Mouse (Mus musculus) midbrain, embryonic 11.5 days (tissue): ENCODE measurements at regions not wholly inside any gene's neighbourhood (a gene's known extent, or its start where the extent isn't known, plus 50 kb on each side); places are given as distances from the start of the nearest gene placed in this dataset.
A peak's percentile ranks its signal among the peaks of the same experiment; 100 is the strongest.

Experiments
- ATAC-seq: fragments of 200-750 bp; cut with Nextera tagmentation; 2 replicates; pipeline ENCODE4 v1.8.0; 2017; ENCODE audit warnings: moderate TSS enrichment, moderate library complexity; ENCODE audit not compliant: low FRiP score
- DNase-seq: peaks from one replicate; pipeline ENCODE4 v3.0.0; 2015; ENCODE audit warnings: low spot score; ENCODE audit errors: missing footprints
- H3K27ac ChIP-seq: fragments of 300-500 bp; sonication (generic); 2 replicates; pipeline ENCODE4 v1.5.1; 2014; ENCODE audit warnings: low read depth, low read length
- H3K27me3 ChIP-seq: fragments of 300-500 bp; sonication (generic); 2 replicates; pipeline ENCODE4 v1.6.1; 2014; ENCODE audit warnings: mild to moderate bottlenecking, low read length, moderate library complexity, mixed read lengths; ENCODE audit not compliant: control insufficient read depth, insufficient read depth
- H3K36me3 ChIP-seq: fragments of 300-500 bp; sonication (generic); 2 replicates; pipeline ENCODE4 v1.6.1; 2014; ENCODE audit warnings: mild to moderate bottlenecking, low read length, moderate library complexity, mixed read lengths; ENCODE audit not compliant: control insufficient read depth, insufficient read depth
- H3K4me1 ChIP-seq: fragments of 300-500 bp; sonication (generic); 2 replicates; pipeline ENCODE4 v1.6.1; 2014; ENCODE audit warnings: low read length; ENCODE audit not compliant: control insufficient read depth, insufficient read depth
- H3K4me2 ChIP-seq: fragments of 300-500 bp; sonication (generic); 2 replicates; pipeline ENCODE4 v1.6.1; 2014; ENCODE audit warnings: mild to moderate bottlenecking, moderate library complexity
- H3K4me3 ChIP-seq: fragments of 300-500 bp; sonication (generic); 2 replicates; pipeline ENCODE4 v1.5.1; 2014; ENCODE audit warnings: low read depth, low read length
- H3K9ac ChIP-seq: fragments of 300-500 bp; sonication (generic); 2 replicates; pipeline ENCODE4 v1.6.1; 2014; ENCODE audit warnings: low read length
- H3K9me3 ChIP-seq: fragments of 300-500 bp; sonication (generic); 2 replicates; pipeline ENCODE4 v1.6.1; 2016; ENCODE audit warnings: low read length; ENCODE audit not compliant: control insufficient read depth
- WGBS: fragments of 180-500 bp; shearing (Covaris S2); extraction: QIAGEN DNeasy Blood & Tissue Kit; methylation state at CpG from one replicate; pipeline ENCODE4 v1.1.7; 2014; 5-methylcytosine and 5-hydroxymethylcytosine counted together

GRCm38 (mm10) chr5:17006807-17007522 lies 215.4 kb downstream of the Gm28710 start:
- H3K27me3 ChIP-seq: no peaks in the 10 kb centered on the region
- H3K27ac ChIP-seq: no peak overlapping the region
- no peaks in the 10 kb centered on the region for H3K36me3 ChIP-seq
- H3K9ac ChIP-seq: no peak overlapping the region
- no peaks in the 10 kb centered on the region for H3K9me3 ChIP-seq
- no peaks in the 10 kb centered on the region for H3K4me1 ChIP-seq
- 62% methylated on average over 3 of the region's 3 CpGs for WGBS
- no peak for ATAC-seq
- H3K4me2 ChIP-seq: no peak overlapping the region
- peak; percentile 78 for DNase-seq
- no peak overlapping the region for H3K4me3 ChIP-seq

- Histone ChIP-seq H3K27me3 (no peaks in the 10 kb centered on the region), H3K4me1 (no peaks in the 10 kb centered on the region), H3K27ac (no peak overlapping the region), H3K9ac (no peak overlapping the region), H3K4me2 (no peak overlapping the region), H3K4me3 (no peak overlapping the region), H3K36me3 (no peaks in the 10 kb centered on the region), H3K9me3 (no peaks in the 10 kb centered on the region)
- ATAC-seq (no peak), DNase-seq (no peak)
These were observed 230.0 kb downstream of the Gm28710 start for GRCm38 (mm10) chr5:17021636-17022035.

GRCm38 (mm10) chr5:17053935-17054334 lies 262.3 kb downstream of the Gm28710 start:
- DNase-seq: no peak
- Histone ChIP-seq H3K27ac (no peak overlapping the region), H3K4me2 (no peak overlapping the region), H3K4me1 (no peaks in the 10 kb centered on the region), H3K36me3 (no peaks in the 10 kb centered on the region), H3K9me3 (no peaks in the 10 kb centered on the region), H3K27me3 (no peaks in the 10 kb centered on the region), H3K4me3 (no peak overlapping the region), H3K9ac (no peak overlapping the region)
- WGBS: 80% methylated on average over 2 of the region's 2 CpGs
- no peak for ATAC-seq

GRCm38 (mm10) chr5:17064565-17064964 lies 273.0 kb downstream of the Gm28710 start:
- Histone ChIP-seq H3K27me3 (no peaks in the 10 kb centered on the region), H3K36me3 (no peaks in the 10 kb centered on the region), H3K27ac (no peak overlapping the region), H3K9me3 (no peaks in the 10 kb centered on the region), H3K9ac (no peak overlapping the region), H3K4me1 (no peaks in the 10 kb centered on the region), H3K4me2 (no peak overlapping the region), H3K4me3 (no peak overlapping the region)
- 94% methylated on average over 8 of the region's 8 CpGs for WGBS
- ATAC-seq (no peak), DNase-seq (no peak)

GRCm38 (mm10) chr5:17080405-17080804 lies 288.8 kb downstream of the Gm28710 start:
- no peaks in the 10 kb centered on the region for H3K27me3 ChIP-seq

GRCm38 (mm10) chr5:17111556-17111955 lies 261.4 kb upstream of the Speer4f2 start:
- Histone ChIP-seq H3K27ac (no peak overlapping the region), H3K4me2 (no peak overlapping the region), H3K36me3 (no peaks in the 10 kb centered on the region), H3K27me3 (no peaks in the 10 kb centered on the region), H3K9ac (no peak overlapping the region), H3K4me1 (no peaks in the 10 kb centered on the region), H3K9me3 (no peaks in the 10 kb centered on the region), H3K4me3 (no peak overlapping the region)
- WGBS: 87% methylated on average over 1 of the region's 1 CpGs
- no peak for ATAC-seq
- peak; percentile 85 for DNase-seq

More at GRCm38 (mm10) chr5:17080405-17080804, 288.8 kb downstream of the Gm28710 start:
- WGBS: 83% methylated on average over 1 of the region's 1 CpGs
- H3K4me2 ChIP-seq: no peak overlapping the region
- no peak overlapping the region for H3K27ac ChIP-seq
- H3K9me3 ChIP-seq: no peaks in the 10 kb centered on the region
- H3K9ac ChIP-seq: no peak overlapping the region
- ATAC-seq (no peak), DNase-seq (no peak)
- no peaks in the 10 kb centered on the region for H3K4me1 ChIP-seq
- no peaks in the 10 kb centered on the region for H3K36me3 ChIP-seq
- H3K4me3 ChIP-seq: no peak overlapping the region

- H3K4me2 ChIP-seq: no peak overlapping the region
- 64% methylated on average over 2 of the region's 2 CpGs for WGBS
- H3K9me3 ChIP-seq: no peaks in the 10 kb centered on the region
- no peak overlapping the region for H3K4me3 ChIP-seq
- no peak overlapping the region for H3K27ac ChIP-seq
- no peak for ATAC-seq
- H3K27me3 ChIP-seq: no peaks in the 10 kb centered on the region
- H3K9ac ChIP-seq: no peak overlapping the region
- H3K4me1 ChIP-seq: no peaks in the 10 kb centered on the region
- DNase-seq: no peak
- H3K36me3 ChIP-seq: no peaks in the 10 kb centered on the region
These were observed 261.0 kb upstream of the Speer4f2 start for GRCm38 (mm10) chr5:17112026-17112425.

- Histone ChIP-seq H3K9me3 (no peaks in the 10 kb centered on the region), H3K4me1 (no peaks in the 10 kb centered on the region), H3K4me2 (no peak overlapping the region), H3K27me3 (no peaks in the 10 kb centered on the region), H3K4me3 (no peak overlapping the region), H3K27ac (no peak overlapping the region), H3K9ac (no peak overlapping the region), H3K36me3 (no peaks in the 10 kb centered on the region)
- DNase-seq (no peak), ATAC-seq (no peak)
- 93% methylated on average over 3 of the region's 3 CpGs for WGBS
These were observed 257.9 kb upstream of the Speer4f2 start for GRCm38 (mm10) chr5:17115035-17115434.

GRCm38 (mm10) chr5:17116072-17116471 lies 256.9 kb upstream of the Speer4f2 start:
- Histone ChIP-seq H3K9ac (no peak overlapping the region), H3K4me1 (no peaks in the 10 kb centered on the region), H3K9me3 (no peaks in the 10 kb centered on the region), H3K4me2 (no peak overlapping the region), H3K27me3 (no peaks in the 10 kb centered on the region), H3K4me3 (no peak overlapping the region), H3K36me3 (no peaks in the 10 kb centered on the region), H3K27ac (no peak overlapping the region)
- ATAC-seq (no peak), DNase-seq (no peak)
- 78% methylated on average over 3 of the region's 3 CpGs for WGBS
